Mouse (Mus musculus) right cerebral cortex, postnatal 14 days (tissue): ENCODE measurements around the gene Nme4.
"Not testable (repeated sequence)": the region's sequence is repeated elsewhere in the genome, so short reads cannot be mapped to it uniquely, and the experiment has no call there.

Source experiments
- DNase-seq: peaks from one replicate; pipeline ENCODE4 v3.0.0; 2022

Gene Nme4

GRCm38 (mm10) chr17:26113181-26113948, 18.0 kb upstream of the Nme4 start, which contains the start of gene Tmem8:
TSS of gene Tmem8 (plus strand) at chr17:26113299.
- peak; percentile 65 for DNase-seq

GRCm38 (mm10) chr17:26112751-26113150, 17.3 kb upstream of the Nme4 start:
- no peak for DNase-seq

- no peak for DNase-seq
Observed at GRCm38 (mm10) chr17:26111722-26112121, 16.3 kb upstream of the Nme4 start.

- no peak for DNase-seq
Observed at GRCm38 (mm10) chr17:26111024-26111423, 15.6 kb upstream of the Nme4 start.

- no peak for DNase-seq
Observed at GRCm38 (mm10) chr17:26110156-26110555, 14.8 kb upstream of the Nme4 start.

- DNase-seq: no peak
Observed at GRCm38 (mm10) chr17:26105619-26106018, 10.2 kb upstream of the Nme4 start.

- DNase-seq: no peak
Observed at GRCm38 (mm10) chr17:26101478-26101877, 6.1 kb upstream of the Nme4 start.

- DNase-seq: no peak
Observed at GRCm38 (mm10) chr17:26100166-26100565, 4.8 kb upstream of the Nme4 start.

- not testable (repeated sequence) for DNase-seq
Observed at GRCm38 (mm10) chr17:26099316-26099715, 3.9 kb upstream of the Nme4 start.

GRCm38 (mm10) chr17:26098461-26098860, 3.1 kb upstream of the Nme4 start:
- DNase-seq: no peak

- DNase-seq: no peak
Observed at GRCm38 (mm10) chr17:26094531-26095110, 781 bp downstream of the Nme4 start.

GRCm38 (mm10) chr17:26089905-26090632, 5.3 kb downstream of the Nme4 start, which contains the start of gene Decr2:
TSS of gene Decr2 (minus strand) at chr17:26090337.
- DNase-seq: peak; percentile 87

- DNase-seq: no peak
Observed at GRCm38 (mm10) chr17:26087059-26087564, 8.3 kb downstream of the Nme4 start.

- DNase-seq: no peak
Observed at GRCm38 (mm10) chr17:26080867-26081266, 14.5 kb downstream of the Nme4 start.

GRCm38 (mm10) chr17:26078851-26079250, 16.6 kb downstream of the Nme4 start:
- no peak for DNase-seq

GRCm38 (mm10) chr17:26075246-26075645, 20.2 kb downstream of the Nme4 start:
- DNase-seq: peak; percentile 18

GRCm38 (mm10) chr17:26070136-26070535, 25.3 kb downstream of the Nme4 start:
- DNase-seq: no peak

- peak; percentile 73 for DNase-seq
Observed at GRCm38 (mm10) chr17:26068831-26069739, 26.3 kb downstream of the Nme4 start, which contains the start of gene Rab11fip3. TSS of gene Rab11fip3 (minus strand) at chr17:26069555.

GRCm38 (mm10) chr17:26068024-26068830, 27.2 kb downstream of the Nme4 start:
- DNase-seq: peak; percentile 15

- no peak for DNase-seq
Observed at GRCm38 (mm10) chr17:26066488-26067020, 28.8 kb downstream of the Nme4 start.

- no peak for DNase-seq
Observed at GRCm38 (mm10) chr17:26064916-26065315, 30.5 kb downstream of the Nme4 start.
